Mouse (Mus musculus) C2C12 (cell line): ENCODE measurements around the gene Kdm2b. TPM values are rescaled to one million over a fixed set of nuclear protein-coding genes. Genes with fewer than 3 reads are reported as not detected.

Experiments
- H3K27me3 ChIP-seq: one replicate; pipeline ENCODE4 v1.6.1; 2011; ENCODE audit not compliant: control insufficient read depth, insufficient read depth, insufficient read length
- H3K36me3 ChIP-seq: one replicate; pipeline ENCODE4 v1.6.1; 2011; ENCODE audit not compliant: control insufficient read depth, insufficient read depth
- H3K4me3 ChIP-seq: one replicate; pipeline ENCODE4 v1.5.1; 2011; ENCODE audit warnings: mild to moderate bottlenecking, control low read depth; ENCODE audit not compliant: poor library complexity, insufficient read depth, severe bottlenecking
- H3K79me2 ChIP-seq: one replicate; pipeline ENCODE4 v1.6.1; 2011; ENCODE audit not compliant: control insufficient read depth, insufficient read depth
- H3K79me3 ChIP-seq: one replicate; pipeline ENCODE4 v1.6.1; 2011; ENCODE audit warnings: low read depth, control low read depth
- H3ac ChIP-seq: one replicate; pipeline ENCODE3; 2011; ENCODE audit warnings: low read depth; ENCODE audit not compliant: control insufficient read depth, insufficient read length
- CEBPB ChIP-seq: IDR thresholded peaks from one replicate; pipeline ENCODE4 v1.6.1; 2011; ENCODE audit warnings: low read depth, mild to moderate bottlenecking, control low read depth, moderate library complexity
- CTCF ChIP-seq: IDR thresholded peaks from one replicate; pipeline ENCODE4 v1.5.1; 2011; ENCODE audit not compliant: control insufficient read depth, insufficient read depth, insufficient read length
- FOSL1 ChIP-seq: IDR thresholded peaks from one replicate; pipeline ENCODE4 v1.8.0; 2011; ENCODE audit warnings: mild to moderate bottlenecking, low read length; ENCODE audit not compliant: poor library complexity, insufficient read depth, severe bottlenecking
- MAX ChIP-seq: IDR thresholded peaks from one replicate; pipeline ENCODE4 v1.6.1; 2011; ENCODE audit warnings: mild to moderate bottlenecking, control low read depth
- MYOD1 ChIP-seq: IDR thresholded peaks from one replicate; pipeline ENCODE4 v1.6.1; 2011; ENCODE audit warnings: low read depth; ENCODE audit not compliant: control insufficient read depth, insufficient read length
- MYOG ChIP-seq: IDR thresholded peaks from one replicate; pipeline ENCODE4 v1.6.1; 2011; ENCODE audit not compliant: control insufficient read depth, insufficient read length; ENCODE audit errors: extremely low read depth
- USF1 ChIP-seq: IDR thresholded peaks from one replicate; pipeline ENCODE4 v1.6.1; 2011; ENCODE audit warnings: low read depth, mild to moderate bottlenecking, control low read depth, moderate library complexity
- polyA plus RNA-seq: library from polyadenylated mRNA; unstranded; fragments of >200 nt; fragmentation: generic; extraction: Trizol; gene quantifications from one replicate; pipeline ENCODE4 v1.2.1, GENCODE M21; 2012; ENCODE audit warnings: missing spikeins

Kdm2b gene
- polyA plus RNA-seq, 1 experiment: 15.3 TPM

DNA sequence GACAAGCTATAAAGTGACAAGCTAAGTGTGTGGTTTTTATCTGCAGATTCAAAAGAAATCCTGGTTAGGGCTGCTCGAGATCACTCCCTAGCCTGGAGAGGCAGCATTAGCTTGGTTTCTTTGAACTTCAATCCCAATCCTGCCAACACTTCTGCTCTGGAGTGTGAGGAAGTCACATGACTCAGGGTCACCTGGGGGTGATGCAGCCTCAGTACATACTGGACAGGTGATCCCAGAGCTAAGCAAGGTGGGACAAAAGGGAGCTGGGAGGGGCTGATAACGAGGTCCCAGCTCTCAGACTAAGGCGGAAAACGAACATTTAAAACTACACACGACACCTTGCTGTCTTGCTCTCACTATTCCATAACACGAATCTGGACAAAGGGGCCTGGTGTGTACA is 24.8 kb downstream of the Kdm2b start:
- no peak for TF ChIP-seq MYOD1

DNA sequence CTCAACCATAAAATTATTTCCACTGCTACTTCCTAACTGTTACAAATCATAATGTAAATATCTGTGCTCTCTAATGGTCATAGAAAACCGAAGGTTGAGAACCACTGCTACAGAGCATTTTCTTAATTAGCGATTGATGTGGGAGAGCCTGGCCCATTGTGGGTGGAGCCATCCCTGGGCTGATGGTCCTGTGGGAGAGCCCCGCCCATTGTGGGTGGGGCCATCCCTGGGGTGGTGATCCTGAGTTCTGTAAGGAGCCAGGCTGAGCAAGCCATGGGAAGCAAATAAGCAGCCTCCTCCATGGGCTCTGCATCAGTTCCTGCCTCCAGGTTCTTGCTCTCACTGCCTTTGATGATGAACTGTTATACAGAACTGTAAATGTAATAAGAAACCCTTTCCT is 27.7 kb downstream of the Kdm2b start:
- H3K79me3 ChIP-seq: no peaks in the 10 kb centered on the region
- no peak overlapping the region for H3ac ChIP-seq
- H3K4me3 ChIP-seq: no peak overlapping the region
- H3K79me2 ChIP-seq: no peaks in the 10 kb centered on the region
- no peaks in the 10 kb centered on the region for H3K27me3 ChIP-seq
- H3K36me3 ChIP-seq: no peaks in the 10 kb centered on the region
- no peak for TF ChIP-seq MYOG
- no peak for TF ChIP-seq CEBPB
- no peak for TF ChIP-seq CTCF
- no peak for TF ChIP-seq MAX
- TF ChIP-seq MYOD1: no peak
- no peak for TF ChIP-seq USF1
- no peak for TF ChIP-seq FOSL1

More for the DNA sequence above, 24.8 kb downstream of the Kdm2b start:
- H3K4me3 ChIP-seq: no peak overlapping the region
- no peaks in the 10 kb centered on the region for H3K27me3 ChIP-seq
- H3K79me3 ChIP-seq: no peaks in the 10 kb centered on the region
- no peaks in the 10 kb centered on the region for H3K79me2 ChIP-seq
- no peak overlapping the region for H3ac ChIP-seq
- no peaks in the 10 kb centered on the region for H3K36me3 ChIP-seq

DNA sequence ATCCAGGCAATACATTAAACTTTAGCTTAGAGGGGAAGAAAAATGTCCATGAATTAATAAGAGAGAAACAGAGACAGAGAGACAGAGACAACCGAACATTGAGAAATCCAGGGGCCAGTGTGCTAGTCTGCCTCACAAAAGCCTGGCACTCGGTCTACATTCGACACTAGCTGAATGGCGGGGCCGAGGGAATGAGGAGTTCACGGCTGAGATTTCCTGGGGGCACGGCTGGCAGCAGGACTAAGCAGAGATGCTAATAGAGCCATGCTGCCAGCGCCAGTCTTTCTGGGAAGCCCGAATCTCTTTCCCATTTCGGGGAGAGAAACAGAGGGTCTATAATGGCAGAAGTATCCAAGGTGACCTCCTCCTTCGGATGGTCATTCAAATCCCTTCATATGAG is 30.2 kb downstream of the Kdm2b start:
- Histone ChIP-seq H3K36me3 (no peaks in the 10 kb centered on the region), H3K27me3 (no peaks in the 10 kb centered on the region), H3K79me2 (no peaks in the 10 kb centered on the region), H3ac (no peak overlapping the region), H3K4me3 (no peak overlapping the region), H3K79me3 (no peaks in the 10 kb centered on the region)
- TF ChIP-seq MYOG (no peak), MYOD1 (no peak), MAX (no peak), CEBPB (no peak), USF1 (no peak), CTCF (no peak), FOSL1 (no peak)

DNA sequence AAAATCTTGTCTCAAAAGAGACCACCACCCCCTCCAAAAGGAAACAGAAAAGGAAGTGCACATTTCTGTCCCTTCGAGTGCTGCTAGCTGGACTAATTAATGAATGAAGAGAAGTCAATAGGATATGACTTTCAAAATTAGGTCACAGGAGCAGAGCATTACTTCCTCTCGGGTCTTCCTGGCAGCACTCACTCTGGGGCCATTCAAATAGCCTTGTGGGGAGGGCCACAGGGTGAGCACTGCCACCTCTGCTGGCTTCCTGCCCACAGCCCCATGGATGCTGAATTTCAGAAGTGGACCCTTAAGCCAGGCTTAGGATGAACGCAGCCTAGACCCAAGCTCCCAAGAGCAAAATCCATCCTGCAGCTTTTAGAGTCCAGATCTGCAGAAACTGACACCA is 33.6 kb downstream of the Kdm2b start:
- Histone ChIP-seq H3K79me3 (no peaks in the 10 kb centered on the region), H3K4me3 (no peak overlapping the region), H3K27me3 (no peaks in the 10 kb centered on the region), H3K36me3 (no peaks in the 10 kb centered on the region), H3K79me2 (no peaks in the 10 kb centered on the region), H3ac (no peak overlapping the region)
- TF ChIP-seq FOSL1 (no peak), CTCF (no peak), MAX (no peak), MYOG (no peak), CEBPB (no peak), MYOD1 (no peak), USF1 (no peak)

DNA sequence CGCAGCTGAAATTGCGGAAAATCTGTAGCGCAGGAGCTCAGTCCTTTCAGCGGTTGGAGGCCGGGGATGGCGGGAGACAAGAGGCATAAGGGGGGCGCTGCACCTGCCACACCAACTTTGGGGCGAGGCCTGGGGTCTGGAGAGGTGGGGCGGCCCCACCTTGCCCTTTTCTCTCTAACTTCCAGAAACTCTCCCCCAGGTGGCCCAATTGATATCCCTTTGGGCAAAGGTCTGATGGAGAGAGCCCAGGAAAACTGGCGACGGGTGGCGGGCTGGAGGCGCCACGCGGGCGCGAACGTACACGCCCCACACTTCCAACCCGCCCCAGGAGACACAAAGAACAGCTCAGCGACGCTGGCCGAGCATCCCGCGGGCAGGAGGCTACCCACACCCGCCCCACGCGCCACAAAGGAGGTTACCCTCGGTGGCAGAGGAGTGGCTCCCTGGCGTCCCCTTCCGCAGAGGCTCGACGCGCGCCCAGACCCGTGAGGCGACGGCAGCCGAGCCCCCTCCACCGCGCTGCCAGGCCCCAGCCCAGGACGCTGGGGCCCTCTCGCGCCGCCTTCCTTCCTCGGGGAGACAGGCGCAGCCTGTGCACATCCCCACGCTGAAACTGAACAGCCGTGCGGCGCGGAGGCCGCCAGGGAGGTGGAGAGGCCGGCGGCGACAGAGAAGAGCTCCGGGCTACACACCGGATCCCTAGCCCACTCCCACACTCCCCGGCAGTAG is 37.5 kb downstream of the Kdm2b start:
- Histone ChIP-seq H3K4me3 (no peak overlapping the region), H3K79me3 (no peaks in the 10 kb centered on the region), H3K27me3 (no peaks in the 10 kb centered on the region), H3ac (no peak overlapping the region), H3K79me2 (no peaks in the 10 kb centered on the region), H3K36me3 (no peaks in the 10 kb centered on the region)
- TF ChIP-seq FOSL1: no peak
- no peak for TF ChIP-seq MYOG
- TF ChIP-seq CEBPB: no peak
- TF ChIP-seq MYOD1: no peak
- TF ChIP-seq CTCF: no peak
- TF ChIP-seq USF1: no peak
- TF ChIP-seq MAX: no peak

DNA sequence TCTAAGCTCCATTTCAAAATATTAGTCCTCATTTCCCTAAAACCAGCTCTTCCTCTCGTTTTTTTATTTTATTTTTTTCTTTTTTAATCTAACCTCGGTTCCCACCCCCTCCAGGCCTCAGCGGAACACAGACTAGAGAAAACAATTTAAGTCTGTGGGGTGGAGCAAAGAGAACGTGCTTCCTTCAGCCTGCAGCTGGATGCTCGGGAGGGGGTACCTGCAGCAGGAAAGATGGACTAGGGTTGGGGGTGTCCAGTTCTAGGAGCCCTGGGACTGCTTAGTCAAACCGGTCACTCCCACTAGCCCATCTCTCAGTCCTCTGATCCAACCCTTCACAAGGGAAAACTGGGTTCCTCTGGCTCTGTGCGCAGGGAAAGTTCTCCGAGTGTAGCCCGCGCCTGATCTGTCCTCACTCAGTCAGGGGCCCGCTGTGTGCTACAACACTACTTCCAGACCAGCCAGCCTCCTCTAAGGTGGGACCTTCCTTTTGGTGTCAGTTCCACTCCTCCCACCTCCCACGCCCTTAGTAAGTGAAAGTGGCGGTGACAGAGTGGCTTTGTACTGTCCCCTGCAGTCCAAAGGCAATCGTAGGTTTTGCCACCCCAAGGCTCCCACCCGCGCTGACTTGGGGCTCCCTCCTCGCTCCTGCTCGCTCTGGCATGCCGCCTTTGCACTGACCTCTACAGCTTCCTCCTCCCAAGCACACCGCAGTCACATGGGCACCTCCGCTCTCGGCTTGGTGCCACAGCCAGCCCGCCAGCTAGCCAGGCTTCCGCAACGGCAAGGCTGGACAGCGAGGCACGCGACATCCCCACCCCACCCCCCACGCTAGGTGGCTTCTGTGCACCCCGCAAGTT is 38.3 kb downstream of the Kdm2b start:
- TF ChIP-seq MAX: no peak
- H3K36me3 ChIP-seq: no peaks in the 10 kb centered on the region
- H3K79me2 ChIP-seq: no peaks in the 10 kb centered on the region
- H3K27me3 ChIP-seq: no peaks in the 10 kb centered on the region
- H3ac ChIP-seq: no peak overlapping the region
- H3K4me3 ChIP-seq: no peak overlapping the region
- no peaks in the 10 kb centered on the region for H3K79me3 ChIP-seq
